Mouse (Mus musculus) heart, embryonic 14.5 days (tissue): Measurements from ENCODE around the gene Cetn4. TPM values are rescaled to one million over a fixed set of nuclear protein-coding genes. Genes with fewer than 3 reads are reported as not detected.

Source experiments
- polyA plus RNA-seq: library from polyadenylated mRNA; unstranded; fragments of >200 nt; fragmentation: Nextera tagmentation; extraction: Ambion mirVana; gene quantifications from 2 replicates; pipeline ENCODE4 v1.2.1, GENCODE M21; 2014

The Cetn4 gene
- polyA plus RNA-seq, 1 experiment from 2014 or later: 0.50 TPM

Other genes with a start within 250 kb of the Cetn4 start
- 0.43 and 0.69 TPM in 2 replicates for gene Adad1, start 249.2 kb downstream of the Cetn4 start, polyA plus RNA-seq
- gene Il2, start 186.7 kb downstream of the Cetn4 start, polyA plus RNA-seq: 0.49 and 0.50 TPM in 2 replicates
- not detected in 2 replicates for gene Il21, start 80.1 kb downstream of the Cetn4 start, polyA plus RNA-seq
- gene Bbs12, start 154 bp downstream of the Cetn4 start, polyA plus RNA-seq: 4.9 TPM in 2 replicates
- gene Fgf2, start 35.6 kb upstream of the Cetn4 start, polyA plus RNA-seq: 1.7 and 2.2 TPM in 2 replicates
- gene Spata5, start 107.2 kb upstream of the Cetn4 start, polyA plus RNA-seq: 19.7 and 20.6 TPM in 2 replicates
- 12.8 and 13.6 TPM in 2 replicates for gene Nudt6, start 107.5 kb upstream of the Cetn4 start, polyA plus RNA-seq